Comparison of ENCODE assay signal across 8 mouse cellular contexts in genomic region chr16:94602188-94602587, GRCm38 (mm10). TPM values are rescaled to one million over a fixed set of nuclear protein-coding genes. Genes with fewer than 3 reads are reported as not detected.
DNase-seq lines count a peak whose midpoint lies in the region; ATAC-seq and TF ChIP-seq lines count a peak whose summit lies in the region.

No protein-coding gene starts in this region.

- peak overlapping the region; percentile 40; the same call in 1 of the 2 replicates for H3K4me2 ChIP-seq in heart, embryonic 14.5 days (ENCODE audit: low read length)
- no peak overlapping the region for H3K4me2 ChIP-seq in liver, postnatal 0 days (ENCODE audit: low read depth, low read length)
- no peak overlapping the region for H3K4me2 ChIP-seq in hindbrain, embryonic 11.5 days (replicated peaks; ENCODE audit: low read depth, low read length)
- H3K4me2 ChIP-seq in midbrain, postnatal 0 days (ENCODE audit: low read depth, low read length, poor library complexity, severe bottlenecking): no peak overlapping the region

- no peaks in the 10 kb centered on the region for H3K9me3 ChIP-seq in heart, embryonic 14.5 days (ENCODE audit: control insufficient read depth, low read length)
- H3K9me3 ChIP-seq in liver, postnatal 0 days (ENCODE audit: low read length): no peaks in the 10 kb centered on the region
- no peaks in the 10 kb centered on the region for H3K9me3 ChIP-seq in hindbrain, embryonic 11.5 days (ENCODE audit: control insufficient read depth, low read length)
- H3K9me3 ChIP-seq in midbrain, postnatal 0 days (ENCODE audit: low read length): no peaks in the 10 kb centered on the region

- H3K27ac ChIP-seq in heart, embryonic 14.5 days (replicated peaks in 1 of 2; ENCODE audit: control insufficient read depth in 1 of 2, insufficient read depth in 1 of 2, low read depth in 2 of 2, low read length in 2 of 2): peak overlapping the region; percentile 53 to 82
- H3K27ac ChIP-seq in layer of hippocampus, adult 2 months: peak overlapping the region; percentile 71
- peak overlapping the region; percentile 88 for H3K27ac ChIP-seq in bone marrow macrophage, adult 2 months (ENCODE audit: insufficient read depth, low read depth, low read length)
- peak overlapping the region; percentile 36; the same call in 1 of the 2 replicates for H3K27ac ChIP-seq in liver, postnatal 0 days (ENCODE audit: low read depth)
- H3K27ac ChIP-seq in hindbrain, embryonic 11.5 days (ENCODE audit: low read depth, low read length): no peak overlapping the region
- no peak overlapping the region for H3K27ac ChIP-seq in midbrain, postnatal 0 days (ENCODE audit: low read depth, low read length)

- WGBS in heart, embryonic 14.5 days: 51% methylated on average over 1 of the region's 1 CpGs
- 45% methylated on average over 1 of the region's 1 CpGs for WGBS in liver, postnatal 0 days (ENCODE audit: insufficient replicate concordance)
- WGBS in hindbrain, embryonic 11.5 days: 94% methylated on average over 1 of the region's 1 CpGs
- WGBS in midbrain, postnatal 0 days: 92% methylated on average over 1 of the region's 1 CpGs

- no peak for DNase-seq in heart, postnatal 36 days
- peak; percentile 25 to 61 for DNase-seq in layer of hippocampus, adult 2 months (ENCODE audit: low spot score in 2 of 2)
- no peak for DNase-seq in layer of hippocampus, adult 11-12 months (ENCODE audit: low spot score)
- no peak for DNase-seq in liver, postnatal 0 days
- DNase-seq in hindbrain, embryonic 11.5 days (ENCODE audit: low spot score): no peak
- no peak for DNase-seq in midbrain, postnatal 0 days (ENCODE audit: low spot score)

- TF ChIP-seq CTCF in layer of hippocampus, adult 2 months (conservative IDR thresholded peaks at IDR 0.05): no peak
- TF ChIP-seq CTCF in bone marrow macrophage, adult 2 months (IDR thresholded peaks at IDR 0.05; ENCODE audit: low read depth, low read length): no peak
- no peak for TF ChIP-seq CTCF in liver, postnatal 0 days (IDR thresholded peaks at IDR 0.05; ENCODE audit: low read depth)
- TF ChIP-seq CTCF in midbrain, postnatal 0 days (IDR thresholded peaks at IDR 0.05): no peak

- no peak for TF ChIP-seq POLR2A in bone marrow macrophage, adult 2 months (IDR thresholded peaks at IDR 0.05; ENCODE audit: borderline replicate concordance, low read depth, low read length)

- H3K36me3 ChIP-seq in heart, embryonic 14.5 days (ENCODE audit: control insufficient read depth, insufficient read depth, low read length): no peaks in the 10 kb centered on the region
- H3K36me3 ChIP-seq in liver, postnatal 0 days (replicated peaks; ENCODE audit: insufficient read depth, low read length): no peaks in the 10 kb centered on the region
- no peaks in the 10 kb centered on the region for H3K36me3 ChIP-seq in hindbrain, embryonic 11.5 days (ENCODE audit: control insufficient read depth, insufficient read depth, low read length)
- H3K36me3 ChIP-seq in midbrain, postnatal 0 days (ENCODE audit: insufficient read depth, low read length): no peaks in the 10 kb centered on the region

- no peaks in the 10 kb centered on the region for H3K27me3 ChIP-seq in heart, embryonic 14.5 days (ENCODE audit: control insufficient read depth, insufficient read depth, low read length)
- H3K27me3 ChIP-seq in liver, postnatal 0 days (ENCODE audit: insufficient read depth, low read length): no peaks in the 10 kb centered on the region
- no peaks in the 10 kb centered on the region for H3K27me3 ChIP-seq in hindbrain, embryonic 11.5 days (ENCODE audit: control insufficient read depth, insufficient read depth, low read length)
- no peaks in the 10 kb centered on the region for H3K27me3 ChIP-seq in midbrain, postnatal 0 days (ENCODE audit: insufficient read depth, low read length)

- no peak for ATAC-seq in heart, embryonic 14.5 days (ENCODE audit: insufficient number of reproducible peaks, insufficient read depth, low FRiP score, low read depth)
- ATAC-seq in liver, postnatal 0 days: no peak
- no peak for ATAC-seq in hindbrain, embryonic 11.5 days (ENCODE audit: low FRiP score)
- no peak for ATAC-seq in midbrain, postnatal 0 days (ENCODE audit: low FRiP score)

- intact Hi-C loops in heart, postnatal 36 days (cut with DNase I): no loop called here

- peak overlapping the region; percentile 41 for H3K9ac ChIP-seq in heart, embryonic 14.5 days (ENCODE audit: low read length)
- no peak overlapping the region for H3K9ac ChIP-seq in liver, postnatal 0 days (replicated peaks)
- no peak overlapping the region for H3K9ac ChIP-seq in hindbrain, embryonic 11.5 days (ENCODE audit: low read depth, low read length)
- H3K9ac ChIP-seq in midbrain, postnatal 0 days (replicated peaks; ENCODE audit: low read length, poor library complexity, severe bottlenecking): no peak overlapping the region

- no peak overlapping the region for H3K4me3 ChIP-seq in heart, embryonic 14.5 days (ENCODE audit: control insufficient read depth in 1 of 2, insufficient read depth in 1 of 2, low read depth in 1 of 2, low read length in 2 of 2)
- no peak overlapping the region for H3K4me3 ChIP-seq in layer of hippocampus, adult 2 months
- no peak overlapping the region for H3K4me3 ChIP-seq in bone marrow macrophage, adult 2 months (ENCODE audit: insufficient read depth, low read length)
- no peak overlapping the region for H3K4me3 ChIP-seq in liver, postnatal 0 days (ENCODE audit: low read depth, low read length)
- H3K4me3 ChIP-seq in hindbrain, embryonic 11.5 days (ENCODE audit: low read depth, low read length): no peak overlapping the region
- H3K4me3 ChIP-seq in midbrain, postnatal 0 days (ENCODE audit: low read depth, low read length): no peak overlapping the region

- H3K4me1 ChIP-seq in heart, embryonic 14.5 days (ENCODE audit: control insufficient read depth in 2 of 2, insufficient read depth in 2 of 2, low read length in 2 of 2): peaks cover 28 to 92% of the 10 kb centered on the region in 2 experiments
- peaks cover 74% of the 10 kb centered on the region for H3K4me1 ChIP-seq in bone marrow macrophage, adult 2 months (ENCODE audit: control insufficient read depth, insufficient read depth, low read length)
- H3K4me1 ChIP-seq in liver, postnatal 0 days (ENCODE audit: insufficient read depth): peaks cover 46% of the 10 kb centered on the region
- no peaks in the 10 kb centered on the region; the same call in 1 of the 2 replicates for H3K4me1 ChIP-seq in hindbrain, embryonic 11.5 days (replicated peaks; ENCODE audit: control insufficient read depth, insufficient read depth, low read length)
- H3K4me1 ChIP-seq in midbrain, postnatal 0 days (ENCODE audit: insufficient read depth, low read length): peaks cover 10% of the 10 kb centered on the region; the same call in 1 of the 2 replicates

- TF ChIP-seq EP300 in liver, postnatal 0 days (IDR thresholded peaks at IDR 0.05; ENCODE audit: low read depth): no peak

RNA-seq across cellular contexts. Expression of gene Dyrk1a, which starts 32.4 kb away (rescaled TPM):
- 12.2 and 12.3 TPM in 2 replicates for polyA plus RNA-seq in heart, embryonic 14.5 days (2014; fragmentation: Nextera tagmentation; extraction: Ambion mirVana)
- 10 to 100 TPM; 64.4 to 71.8 TPM for total RNA-seq in heart, postnatal 36 days (2021)
- total RNA-seq in layer of hippocampus, adult 2 months (2021): 10 to 100 TPM; 95.0 to 98.9 TPM
- polyA plus RNA-seq in bone marrow macrophage, adult 2 months (2012; ENCODE audit: insufficient read depth, insufficient read length, missing spikeins): 29.8 and 34.4 TPM in 2 replicates
- polyA plus RNA-seq in liver, postnatal 0 days (2015; fragmentation: Nextera tagmentation; extraction: Ambion mirVana): 3.7 and 3.9 TPM in 2 replicates
- 11.9 and 17.5 TPM in 2 replicates for polyA plus RNA-seq in hindbrain, embryonic 11.5 days (2014; fragmentation: Nextera tagmentation; extraction: Ambion mirVana)
- 93.5 and 94.2 TPM in 2 replicates for total RNA-seq in midbrain, postnatal 0 days (2014; rRNA removed)
- polyA plus RNA-seq in midbrain, postnatal 0 days (2015; fragmentation: Nextera tagmentation; extraction: Ambion mirVana): 11.7 and 13.7 TPM in 2 replicates

Comparison
In these comparisons a context has a peak if more than half of its experiments do, and no peak if none do; other contexts are left out.
1. DNase-seq: peak in layer of hippocampus, adult 2 months (2 of 2); none in heart, postnatal 36 days (0 of 2), layer of hippocampus, adult 11-12 months (single experiment), liver, postnatal 0 days (single experiment), hindbrain, embryonic 11.5 days (single experiment) and midbrain, postnatal 0 days (single experiment).
2. H3K27ac ChIP-seq: peak in heart, embryonic 14.5 days (2 of 2), layer of hippocampus, adult 2 months (single experiment), bone marrow macrophage, adult 2 months (single experiment) and liver, postnatal 0 days (single experiment); none in hindbrain, embryonic 11.5 days (single experiment) and midbrain, postnatal 0 days (single experiment).